Mouse (Mus musculus) adrenal gland, adult 2 months (tissue): ENCODE measurements around the gene Grrp1. TPM values are rescaled to one million over a fixed set of nuclear protein-coding genes. Genes with fewer than 3 reads are reported as not detected.
A peak's percentile ranks its signal among the peaks of the same experiment; 100 is the strongest.
"Not testable (repeated sequence)": the region's sequence is repeated elsewhere in the genome, so short reads cannot be mapped to it uniquely, and the experiment has no call there.

Source experiments
- DNase-seq: peaks from one replicate; pipeline ENCODE4 v3.0.0; 2021
- polyA plus RNA-seq: library from polyadenylated mRNA; depleted of rRNA; stranded (reverse); fragments of >200 nt; gene quantifications from 2 replicates; pipeline ENCODE4 v1.2.3, GENCODE M21; 2012
- total RNA-seq, 2 experiments: library from RNA; stranded (reverse); gene quantifications; 2 replicates each; pipeline ENCODE4 v1.2.3; 2021

The Grrp1 gene
- total and polyA plus RNA-seq, 3 experiments = 6.2 to 28.5 (median 9.3) TPM

GRCm38 (mm10) chr4:134269622-134270021 lies 15.7 kb upstream of the Grrp1 start:
- DNase-seq = not testable (repeated sequence)

DNA sequence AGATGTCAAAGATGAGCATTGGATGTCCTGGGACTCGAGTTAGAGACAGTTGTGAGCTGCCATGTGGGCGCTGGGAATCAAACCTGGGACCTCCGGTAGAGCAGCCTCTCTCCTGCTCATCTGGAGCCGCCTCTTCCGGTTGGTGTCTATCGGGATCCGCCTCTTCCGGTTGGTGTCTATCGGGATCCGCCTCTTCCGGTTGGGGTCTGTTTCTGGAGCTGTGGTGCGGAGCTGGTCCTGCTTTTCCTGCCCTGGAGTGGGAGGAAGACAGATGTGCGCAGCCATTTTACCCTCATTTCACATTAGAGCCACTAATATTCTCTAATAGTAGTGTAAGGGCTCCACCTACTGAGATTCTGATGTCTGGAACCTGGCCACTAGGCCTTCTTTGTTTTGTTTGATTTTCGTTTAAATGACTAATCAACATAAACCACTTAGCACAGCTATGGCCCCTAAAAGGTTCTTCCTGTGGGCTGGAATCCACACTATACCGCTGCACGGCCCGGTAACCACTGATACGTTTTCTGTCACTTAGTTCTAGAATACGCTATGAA lies 14.3 kb upstream of the Grrp1 start:
- DNase-seq = no peak

DNA sequence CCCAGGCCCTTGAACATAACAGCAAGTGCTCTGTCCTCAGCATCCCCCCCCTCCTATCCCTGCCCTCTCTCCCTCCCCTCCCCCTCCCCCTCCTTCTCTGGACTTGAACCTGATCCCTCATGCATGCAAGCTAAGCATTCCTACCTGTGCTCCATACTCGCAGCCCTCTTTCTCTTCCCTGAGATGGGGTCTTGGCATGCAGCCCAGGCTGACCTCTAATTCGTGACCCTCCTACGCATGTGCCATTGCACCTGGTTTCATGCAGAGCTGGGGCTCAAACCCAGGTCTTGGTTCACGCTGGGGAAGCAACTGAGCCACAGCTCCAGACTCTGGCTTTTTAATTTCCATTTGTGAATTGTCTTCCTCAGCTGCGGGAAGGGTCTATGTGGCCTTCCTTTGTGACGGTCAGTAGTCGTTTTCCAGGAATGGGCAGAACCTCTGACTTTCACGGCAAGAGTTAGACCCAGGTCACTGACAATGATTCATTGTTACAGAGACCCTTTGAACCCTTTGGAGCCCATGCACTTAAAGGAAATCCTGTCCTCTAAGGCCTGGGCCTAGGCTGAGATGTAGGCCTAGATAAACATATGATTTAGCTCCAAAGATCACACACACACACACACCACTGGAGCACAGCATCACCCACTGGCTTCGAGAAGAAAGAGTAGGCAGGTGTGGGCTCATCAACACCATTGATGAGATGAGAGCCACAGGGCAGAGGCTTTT lies 12.1 kb upstream of the Grrp1 start:
- DNase-seq = no peak

GRCm38 (mm10) chr4:134263191-134263590 lies 9.3 kb upstream of the Grrp1 start:
- peak; percentile 62 for DNase-seq

- DNase-seq = no peak
Observed at GRCm38 (mm10) chr4:134258354-134258753, 4.4 kb upstream of the Grrp1 start.

- no peak for DNase-seq
Observed at GRCm38 (mm10) chr4:134257198-134258009, 3.5 kb upstream of the Grrp1 start.

DNA sequence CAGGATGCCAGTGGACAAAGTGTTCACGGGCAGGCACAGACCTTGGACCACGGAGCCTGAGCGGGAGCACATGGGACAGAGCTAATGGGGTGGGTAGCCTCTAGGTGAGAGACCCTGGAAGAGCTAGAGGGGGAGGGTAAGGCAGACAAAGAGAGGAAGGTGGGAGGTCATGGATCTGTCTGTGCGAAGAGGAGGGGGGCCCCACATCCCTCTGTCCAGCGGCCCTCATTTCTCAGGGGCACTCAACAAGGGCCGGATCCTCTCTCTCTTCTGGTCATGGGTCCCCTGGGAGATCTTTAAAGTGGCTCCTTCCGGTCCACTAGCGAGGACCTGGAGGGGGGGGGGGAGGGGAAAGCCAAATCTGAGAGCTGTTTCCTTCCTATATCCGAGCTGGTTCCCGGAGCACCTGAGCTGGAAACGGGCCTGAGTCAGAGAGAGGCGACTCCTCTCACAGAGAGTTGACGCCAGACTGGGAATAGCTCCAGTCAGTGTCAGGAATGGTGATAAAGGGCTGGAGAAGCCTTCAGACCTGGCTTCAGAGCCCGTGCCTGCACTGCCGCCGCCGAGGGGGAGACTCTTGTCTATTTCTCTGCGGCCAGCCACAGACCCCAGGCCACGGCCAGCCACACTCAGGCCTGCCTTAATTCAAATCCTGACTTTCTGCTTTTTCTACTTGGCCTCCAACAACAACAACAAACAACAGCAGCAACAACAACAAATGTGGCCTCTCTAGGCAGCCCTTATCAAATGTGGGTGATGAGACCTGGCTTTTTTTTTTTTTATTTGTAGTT lies 2.7 kb upstream of the Grrp1 start:
- peak; percentile 51 for DNase-seq

GRCm38 (mm10) chr4:134255854-134256253 lies 1.9 kb upstream of the Grrp1 start:
- DNase-seq = peak; percentile 21

DNA sequence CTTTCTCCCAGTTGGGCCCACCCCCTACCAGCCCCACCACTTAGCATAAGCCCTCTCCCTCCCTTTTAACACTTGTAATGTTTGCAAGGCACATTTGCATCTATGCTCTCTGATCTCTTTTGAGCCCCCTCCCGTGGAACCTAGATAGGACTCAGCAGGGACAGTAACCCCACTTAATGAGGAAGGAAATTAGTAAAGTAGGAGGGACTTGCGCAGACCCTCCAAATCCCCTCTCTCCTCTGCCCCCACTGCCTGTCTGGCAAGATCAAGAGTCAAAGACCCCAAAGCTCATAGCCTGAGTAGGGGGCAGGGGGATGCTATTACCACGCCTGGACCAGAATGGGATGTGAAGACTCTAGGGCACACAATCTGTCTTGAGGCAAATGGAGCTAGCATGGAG lies 929 bp upstream of the Grrp1 start:
- no peak for DNase-seq

DNA sequence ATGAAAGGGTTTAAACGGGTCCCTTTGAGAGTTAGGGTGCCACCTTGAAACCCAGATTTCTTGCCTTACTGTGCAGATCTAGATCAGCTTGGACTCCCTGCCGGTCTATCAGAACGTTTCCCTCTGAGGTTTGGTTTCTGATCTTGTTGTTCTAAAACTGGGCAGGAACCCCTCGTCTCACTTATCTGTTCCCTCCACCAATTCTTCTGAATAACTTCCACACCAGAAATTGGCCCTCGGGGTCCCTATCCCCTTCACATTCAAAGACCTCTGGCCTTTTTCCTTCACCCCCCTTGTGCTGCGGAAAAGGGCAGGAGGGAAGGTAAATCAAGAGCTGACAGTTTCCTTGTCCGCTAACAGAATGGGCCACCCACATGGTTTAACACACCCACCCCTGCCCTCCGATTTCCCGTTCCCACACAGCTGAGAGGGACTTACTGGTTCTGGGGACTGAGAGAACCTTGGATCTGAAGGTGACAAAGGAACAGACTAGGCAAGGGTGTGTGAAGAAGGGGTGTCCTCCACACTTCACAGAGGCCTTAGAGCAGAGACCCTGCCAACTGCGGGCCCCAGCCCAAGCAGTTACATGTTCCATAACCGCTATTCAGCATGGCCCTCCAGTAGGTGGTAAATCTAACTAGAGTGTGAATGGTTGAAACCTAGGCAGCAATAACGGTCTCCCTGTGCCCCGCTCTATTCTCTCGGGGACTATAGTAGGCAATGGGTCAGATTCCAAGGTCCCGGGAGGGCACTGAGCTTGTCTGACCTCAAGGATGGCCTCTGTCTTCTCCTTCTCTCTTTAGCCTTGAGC lies 790 bp downstream of the Grrp1 start:
- peak; percentile 38 for DNase-seq

DNA sequence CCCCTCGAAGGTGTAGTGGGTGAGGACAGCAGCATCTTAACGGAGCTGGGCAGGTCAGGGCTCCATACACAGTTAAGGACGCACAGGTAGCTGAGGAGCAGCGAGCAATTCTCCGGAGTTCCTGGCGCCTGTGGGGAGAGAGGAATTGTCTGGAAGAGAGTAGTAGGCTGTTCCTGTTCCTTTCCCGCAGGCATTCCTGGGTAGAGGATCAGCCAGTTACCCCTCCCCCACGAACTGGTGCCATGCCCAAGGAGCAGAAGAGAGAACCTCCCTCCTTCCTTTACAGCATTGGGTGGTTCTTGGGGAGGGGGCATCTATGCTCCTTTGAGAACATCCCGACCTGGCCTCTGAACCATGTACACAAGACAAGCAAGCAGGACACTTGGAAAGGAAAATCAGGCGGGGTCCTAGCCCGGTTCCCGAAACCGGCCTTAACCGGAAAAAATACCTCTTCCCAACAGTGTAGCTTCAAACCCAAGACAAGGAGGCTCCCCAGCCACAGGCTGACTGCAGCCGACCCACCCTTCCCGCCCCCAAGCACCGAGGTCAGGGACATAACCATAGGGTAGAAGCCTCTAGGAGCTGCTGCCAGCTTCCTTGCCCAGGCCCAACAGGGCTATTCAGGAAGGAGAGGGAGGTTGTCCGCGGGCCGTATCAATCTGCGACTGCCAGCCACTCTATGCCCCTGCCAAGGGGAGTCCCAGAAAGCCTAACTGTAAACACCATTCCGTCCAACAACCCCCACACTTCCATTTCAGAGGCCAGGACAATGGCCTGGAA lies 1.6 kb downstream of the Grrp1 start:
- DNase-seq = peak; percentile 24

GRCm38 (mm10) chr4:134251241-134252130 lies 2.4 kb downstream of the Grrp1 start:
- peak; percentile 45 for DNase-seq

DNA sequence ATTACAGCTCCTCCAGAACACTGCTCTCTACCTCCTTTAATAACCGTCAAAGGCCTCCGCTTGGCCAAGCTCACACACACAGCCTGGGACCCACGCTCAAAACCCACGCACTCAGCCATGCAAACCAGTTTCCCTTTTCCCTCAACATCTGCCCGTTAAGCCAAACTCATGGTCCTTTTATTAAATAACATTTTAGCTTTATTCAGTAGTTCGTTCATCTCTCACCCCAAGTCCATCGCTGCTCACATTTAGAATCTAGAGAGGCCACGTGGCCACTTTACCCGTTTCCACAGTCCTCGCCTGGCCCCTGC lies 3.0 kb downstream of the Grrp1 start:
- DNase-seq = no peak

- no peak for DNase-seq
Observed at GRCm38 (mm10) chr4:134250116-134250929, 3.6 kb downstream of the Grrp1 start.

DNA sequence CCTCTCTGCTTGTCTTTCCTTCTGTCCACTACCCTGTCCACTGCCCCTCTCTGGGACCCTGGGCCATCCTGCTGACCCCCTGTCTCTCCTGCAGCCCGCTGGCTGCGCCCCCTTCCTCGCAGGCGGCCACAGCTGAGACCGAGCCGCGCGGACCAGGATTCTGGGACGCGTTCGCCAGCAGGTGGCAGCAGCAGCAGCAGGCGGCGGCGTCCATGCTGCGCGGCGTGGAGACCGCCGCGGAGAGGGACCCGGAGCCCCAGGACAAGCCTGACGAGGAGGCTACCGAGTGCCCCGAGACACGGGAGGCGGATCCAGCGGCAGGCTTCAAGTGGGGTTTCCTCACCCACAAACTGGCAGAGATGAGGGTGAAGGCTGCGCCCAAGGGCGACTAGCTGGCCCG lies 4.3 kb downstream of the Grrp1 start:
- peak; percentile 73 for DNase-seq

- no peak for DNase-seq
Observed at GRCm38 (mm10) chr4:134246719-134247258, 7.1 kb downstream of the Grrp1 start, which contains the start of gene Gm30191. Gm30191 (plus strand) TSS chr4:134246935.

- no peak for DNase-seq
Observed at GRCm38 (mm10) chr4:134246256-134246655, 7.7 kb downstream of the Grrp1 start.

- peak; percentile 96 for DNase-seq
Observed at GRCm38 (mm10) chr4:134245148-134245843, 8.6 kb downstream of the Grrp1 start, which contains the start of gene Zfp593. Zfp593 (minus strand) TSS chr4:134245592.
